Mouse (Mus musculus): ENCODE results near the gene Ppp1r13l.

Ppp1r13l gene

GRCm38 (mm10) chr7:19410766-19411344 lies 51.3 kb downstream of the Ppp1r13l start:
- DNase-seq (ENCODE audit: extremely low read depth, low read depth, low spot score), result no peak

DNA sequence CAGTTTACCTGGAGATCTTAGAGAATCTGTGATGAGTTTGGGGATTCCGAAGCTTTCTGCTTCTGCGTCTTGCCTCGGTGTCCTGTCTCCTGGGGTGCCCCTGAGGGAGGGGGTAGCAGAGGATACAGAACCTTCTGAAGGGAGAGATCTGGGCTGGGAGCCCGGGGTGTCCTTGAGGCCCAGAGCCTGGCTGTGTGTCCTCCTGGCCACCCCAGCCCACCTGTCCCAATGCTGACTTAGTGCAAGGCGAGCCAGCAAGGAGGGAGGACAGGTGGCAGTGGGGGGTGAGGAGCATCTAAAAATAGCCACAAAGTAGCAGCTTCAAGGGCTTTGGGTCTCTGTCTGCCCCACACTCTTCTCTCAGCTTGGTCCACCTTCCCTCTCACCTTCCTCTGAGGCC lies 52.2 kb downstream of the Ppp1r13l start:
- no peak for DNase-seq (ENCODE audit: extremely low read depth, low read depth, low spot score)

DNA sequence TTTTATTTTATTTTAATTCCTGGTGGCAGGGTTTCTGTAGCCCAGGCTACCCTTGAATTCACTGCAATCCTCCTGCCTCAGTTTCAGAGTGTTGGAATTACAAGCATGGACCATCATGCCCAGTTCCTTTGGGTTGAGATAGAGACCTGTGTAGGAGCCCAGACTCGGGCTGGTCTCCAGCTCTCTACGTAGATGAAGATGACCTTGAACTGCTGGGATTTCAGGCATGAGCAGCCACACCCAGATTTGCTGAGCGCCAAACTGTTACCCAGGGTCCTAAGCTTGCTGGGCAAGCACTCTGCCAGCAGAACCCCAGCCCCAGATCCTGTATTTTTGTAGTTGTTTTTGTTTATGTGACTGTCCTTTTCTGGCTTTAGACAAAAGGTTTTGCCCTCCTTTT lies 54.0 kb downstream of the Ppp1r13l start:
- no peak for DNase-seq (ENCODE audit: extremely low read depth, low read depth, low spot score)

DNA sequence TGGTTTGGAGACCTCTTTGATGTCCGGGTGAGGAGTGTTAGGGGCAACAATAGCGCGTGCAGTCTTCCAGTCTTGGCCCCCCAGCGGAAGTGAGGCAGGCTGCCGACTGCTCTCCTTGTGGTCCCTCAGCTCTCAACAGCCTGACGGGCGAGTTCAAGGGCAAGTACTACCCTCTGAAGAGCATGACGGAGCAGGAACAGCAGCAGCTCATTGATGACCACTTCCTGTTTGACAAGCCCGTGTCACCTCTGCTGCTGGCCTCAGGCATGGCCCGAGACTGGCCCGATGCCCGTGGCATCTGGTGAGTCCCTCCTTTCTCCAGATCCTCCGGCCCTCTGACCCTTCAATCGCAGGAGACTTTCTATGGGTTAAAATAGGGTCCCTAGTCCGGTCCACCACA lies 57.0 kb downstream of the Ppp1r13l start:
- DNase-seq (ENCODE audit: extremely low read depth, low read depth, low spot score), result no peak

- DNase-seq (ENCODE audit: extremely low read depth, low read depth, low spot score), result no peak
Measured at GRCm38 (mm10) chr7:19420121-19420520, 60.6 kb downstream of the Ppp1r13l start.

- DNase-seq (ENCODE audit: extremely low read depth, low read depth, low spot score), result peak; percentile 40
Measured at GRCm38 (mm10) chr7:19420821-19421636, 61.5 kb downstream of the Ppp1r13l start.

DNA sequence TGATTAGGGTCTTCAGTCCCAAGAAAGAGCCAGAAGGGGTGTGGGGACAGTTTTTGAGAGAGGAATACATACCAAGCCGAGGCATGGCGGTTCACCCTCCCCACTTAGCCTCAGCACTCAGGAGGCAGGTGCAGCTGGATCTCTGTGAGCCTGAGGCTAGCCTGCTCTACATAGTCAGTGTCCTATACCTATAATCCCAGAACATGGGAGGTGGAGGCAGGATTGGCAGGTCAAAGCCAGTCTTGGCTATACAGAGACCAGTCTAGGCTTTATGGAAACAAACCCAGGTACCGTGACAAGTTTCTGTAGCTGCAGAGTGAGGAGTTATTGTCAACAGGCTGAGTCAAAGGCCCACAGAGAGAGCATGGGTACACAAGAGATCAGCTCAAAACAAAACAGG lies 63.5 kb downstream of the Ppp1r13l start:
- DNase-seq (ENCODE audit: extremely low read depth, low read depth, low spot score), result no peak

DNA sequence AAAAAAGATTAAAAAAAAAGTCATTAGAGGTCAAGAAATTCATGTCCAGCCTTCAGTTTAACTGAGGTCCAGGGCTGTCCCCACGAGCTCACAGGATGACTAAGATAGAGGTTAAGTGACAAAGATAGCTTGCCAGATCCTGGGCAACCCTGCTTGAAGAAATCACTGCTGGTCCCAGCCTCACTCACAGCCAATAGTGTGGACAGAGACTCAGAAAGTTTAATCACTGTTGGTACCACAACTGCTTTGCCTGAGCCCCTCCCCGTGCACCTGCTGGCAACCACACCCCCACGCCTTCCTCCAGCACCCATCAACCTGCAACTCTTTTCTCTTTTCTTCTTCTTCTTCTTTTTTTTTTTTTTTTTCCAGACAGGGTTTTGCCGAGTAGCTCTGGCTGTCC lies 64.5 kb downstream of the Ppp1r13l start:
- DNase-seq (ENCODE audit: extremely low read depth, low read depth, low spot score), result no peak

DNA sequence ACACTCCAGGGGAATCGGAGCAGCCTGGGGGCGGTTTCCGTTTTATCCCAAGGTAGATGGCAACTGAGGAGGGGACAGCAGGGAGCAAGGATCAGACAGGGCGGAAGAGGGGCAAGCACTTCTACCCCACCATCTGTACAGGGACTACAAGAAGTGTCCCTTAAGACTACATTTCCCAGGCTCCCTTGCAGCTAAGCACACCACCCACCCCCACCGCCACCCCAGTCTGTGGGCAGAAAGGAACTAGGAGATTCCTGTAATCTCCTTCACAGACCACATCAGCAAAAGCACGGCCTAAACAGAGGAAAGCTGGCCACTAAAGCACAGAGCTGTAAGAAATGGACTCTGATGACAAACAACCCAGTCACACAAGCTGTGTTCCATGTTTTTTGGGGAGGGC lies 66.8 kb downstream of the Ppp1r13l start:
- no peak for DNase-seq (ENCODE audit: extremely low read depth, low read depth, low spot score)

DNA sequence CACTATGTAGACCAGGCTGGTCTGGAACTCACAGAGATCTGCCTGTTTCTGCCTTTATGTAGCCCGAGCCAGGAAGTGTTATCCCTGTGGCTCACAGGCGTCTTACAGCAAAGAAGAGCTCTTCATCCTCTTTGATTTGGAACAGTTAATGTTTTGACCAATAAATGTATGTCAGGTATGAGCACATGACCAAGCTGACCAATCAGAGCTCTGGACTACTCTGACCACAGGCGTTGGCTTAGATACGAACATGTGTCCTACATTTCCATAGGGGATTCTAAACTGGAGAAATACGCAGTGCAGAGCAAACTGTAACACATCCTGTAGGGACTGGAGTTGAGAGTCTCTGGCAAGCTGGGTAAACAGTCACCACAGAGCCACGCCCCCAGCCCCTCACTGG lies 67.3 kb downstream of the Ppp1r13l start:
- DNase-seq (ENCODE audit: extremely low read depth, low read depth, low spot score), result no peak

Measured in fat pad, adult 2 months (tissue).